ENCODE assay signal across 8 mouse cellular contexts in genomic region chr2:31291421-31291820, GRCm38 (mm10). TPM values are rescaled to one million over a fixed set of nuclear protein-coding genes. Genes with fewer than 3 reads are reported as not detected.
DNase-seq lines count a peak whose midpoint lies in the region; ATAC-seq and TF ChIP-seq lines count a peak whose summit lies in the region.

No protein-coding gene starts in this region.

- peak; percentile 99 for TF ChIP-seq CTCF in Patski (IDR thresholded peaks at IDR 0.05)

- no peak overlapping the region for H3K9ac ChIP-seq in hindbrain, embryonic 16.5 days (ENCODE audit: low read depth, low read length)

- H3K4me1 ChIP-seq in hindbrain, embryonic 10.5 days (replicated peaks), result no peaks in the 10 kb centered on the region
- no peaks in the 10 kb centered on the region for H3K4me1 ChIP-seq in hindbrain, embryonic 16.5 days (ENCODE audit: control insufficient read depth, insufficient read depth, low read depth, low read length)

- in situ Hi-C loops in Patski (cut with MboI; ENCODE audit: low pct_unique_long_range_greater_than_20kb), result loop anchor here (10.0 kb wide), 1 partner anchor 57 kb away; no protein-coding TSS in a partner anchor

- no peak for ATAC-seq in hindbrain, embryonic 16.5 days
- no peak for ATAC-seq in Patski

- no peaks in the 10 kb centered on the region for H3K9me3 ChIP-seq in hindbrain, embryonic 10.5 days
- H3K9me3 ChIP-seq in hindbrain, embryonic 16.5 days (ENCODE audit: control insufficient read depth, low read length), result no peaks in the 10 kb centered on the region

- H3K4me2 ChIP-seq in hindbrain, embryonic 16.5 days (ENCODE audit: low read length), result no peak overlapping the region

- CTCF ChIA-PET in Patski (lab: Charles Lee), result interaction anchor here (0.7 to 2.4 kb wide), 17 partner anchors 10 to 100 kb away, joined by 3 to 19 read pairs (median 5); no protein-coding TSS in a partner anchor

- POLR2A ChIA-PET in Patski (lab: Charles Lee), result no interaction called here

- H3K27ac ChIP-seq in hindbrain, embryonic 10.5 days, result no peak overlapping the region
- H3K27ac ChIP-seq in hindbrain, embryonic 16.5 days (ENCODE audit: low read depth, low read length), result no peak overlapping the region

- H3K4me3 ChIP-seq in hindbrain, embryonic 10.5 days, result no peak overlapping the region
- H3K4me3 ChIP-seq in hindbrain, embryonic 16.5 days (ENCODE audit: low read length), result no peak overlapping the region

- DNase-seq in hindbrain, embryonic 10.5 days (ENCODE audit: low spot score), result peak; percentile 69
- DNase-seq in B cell, adult 2 months, result peak; percentile 77 to 78
- DNase-seq in Patski (ENCODE audit: low read depth, low spot score), result no peak
- peak; percentile 86 to 88 for DNase-seq in cerebellum, postnatal 14 days
- peak; percentile 51 to 83 for DNase-seq in kidney, postnatal 36 days
- DNase-seq in mesoderm, embryonic 11.5 days (ENCODE audit: low read depth, low spot score), result peak; percentile 68
- peak; percentile 13 to 47 for DNase-seq in urinary bladder, postnatal 36 days (ENCODE audit: low spot score in 2 of 2)

- WGBS in hindbrain, embryonic 10.5 days, result 9% methylated on average over 6 of the region's 6 CpGs
- 6% methylated on average over 6 of the region's 6 CpGs for WGBS in hindbrain, embryonic 16.5 days

- peaks cover 64% of the 10 kb centered on the region for H3K36me3 ChIP-seq in hindbrain, embryonic 10.5 days
- peaks cover 28% of the 10 kb centered on the region for H3K36me3 ChIP-seq in hindbrain, embryonic 16.5 days (ENCODE audit: control insufficient read depth, insufficient read depth, low read length)

- H3K27me3 ChIP-seq in hindbrain, embryonic 10.5 days (ENCODE audit: insufficient read depth, poor library complexity, severe bottlenecking), result no peaks in the 10 kb centered on the region
- no peaks in the 10 kb centered on the region for H3K27me3 ChIP-seq in hindbrain, embryonic 16.5 days (replicated peaks; ENCODE audit: control insufficient read depth, insufficient read depth, low read length)
- no peaks in the 10 kb centered on the region for H3K27me3 ChIP-seq in Patski

RNA-seq across cellular contexts. Expression of gene Hmcn2, which starts 22.8 kb away (rescaled TPM):
- polyA plus RNA-seq in hindbrain, embryonic 10.5 days (2016; fragmentation: Nextera tagmentation; extraction: Ambion mirVana), result 0.21 TPM in 1 of 2 replicates, not detected in the other
- 0.30 TPM in 2 replicates for polyA plus RNA-seq in hindbrain, embryonic 16.5 days (2015; fragmentation: Nextera tagmentation; extraction: Ambion mirVana)
- 0.91 TPM for polyA plus RNA-seq in Patski (2021)

RNA-seq across cellular contexts. Expression of gene Ncs1, which starts 45.8 kb away (rescaled TPM):
- 49.7 and 65.9 TPM in 2 replicates for polyA plus RNA-seq in hindbrain, embryonic 10.5 days (2016; fragmentation: Nextera tagmentation; extraction: Ambion mirVana)
- 151 and 174 TPM in 2 replicates for polyA plus RNA-seq in hindbrain, embryonic 16.5 days (2015; fragmentation: Nextera tagmentation; extraction: Ambion mirVana)
- 29.7 TPM for polyA plus RNA-seq in Patski (2021)
